Mouse (Mus musculus) ES-E14 (cell line): ENCODE results near the gene Ppt2.

ENCODE experiments used
- CHD2 ChIP-seq: IDR thresholded peaks from 2 replicates; pipeline ENCODE4 v1.6.1; 2014; ENCODE audit warnings: mild to moderate bottlenecking, low read depth, low read length, inconsistent platforms
- HCFC1 ChIP-seq: IDR thresholded peaks from 2 replicates; pipeline ENCODE4 v1.6.1; 2012; ENCODE audit warnings: low read length, inconsistent platforms, borderline replicate concordance; ENCODE audit not compliant: insufficient read depth
- MAFK ChIP-seq: IDR thresholded peaks from 2 replicates; pipeline ENCODE4 v1.6.1; 2014; ENCODE audit warnings: mild to moderate bottlenecking, low read depth, low read length, inconsistent platforms; ENCODE audit not compliant: insufficient read depth
- ZC3H11A ChIP-seq: IDR thresholded peaks from 2 replicates; pipeline ENCODE4 v1.6.1; 2012; ENCODE audit warnings: low read depth, mild to moderate bottlenecking, inconsistent platforms, low read length, borderline replicate concordance
- ZNF384 ChIP-seq: IDR thresholded peaks from 2 replicates; pipeline ENCODE4 v1.6.1; 2012; ENCODE audit warnings: low read depth, low read length, inconsistent platforms

- TF ChIP-seq HCFC1 (no peak), CHD2 (no peak), MAFK (no peak), ZNF384 (no peak), ZC3H11A (no peak)
Observed at GRCm38 (mm10) chr17:34674524-34675204, 46.4 kb upstream of the Ppt2 start.
